Mouse (Mus musculus) right cerebral cortex, postnatal 14 days (tissue): Measurements from ENCODE around the gene Slc39a11.
A peak's percentile ranks its signal among the peaks of the same experiment; 100 is the strongest.

Source experiments
- DNase-seq: peaks from one replicate; pipeline ENCODE4 v3.0.0; 2022

Slc39a11 gene

GRCm38 (mm10) chr11:113439328-113440030 is 210.4 kb downstream of the Slc39a11 start:
- DNase-seq: peak; percentile 67

GRCm38 (mm10) chr11:113438915-113439314 is 211.0 kb downstream of the Slc39a11 start:
- DNase-seq: no peak

GRCm38 (mm10) chr11:113437357-113437756 is 212.5 kb downstream of the Slc39a11 start:
- DNase-seq: no peak

GRCm38 (mm10) chr11:113436299-113436698 is 213.6 kb downstream of the Slc39a11 start:
- no peak for DNase-seq

GRCm38 (mm10) chr11:113435696-113436095 is 214.2 kb downstream of the Slc39a11 start:
- DNase-seq: no peak

GRCm38 (mm10) chr11:113431161-113431560 is 218.7 kb downstream of the Slc39a11 start:
- DNase-seq: no peak

- no peak for DNase-seq
These were observed 224.0 kb downstream of the Slc39a11 start for GRCm38 (mm10) chr11:113425882-113426281.

- DNase-seq: no peak
These were observed 224.4 kb downstream of the Slc39a11 start for GRCm38 (mm10) chr11:113425454-113425853.

GRCm38 (mm10) chr11:113424765-113425164 is 225.1 kb downstream of the Slc39a11 start:
- no peak for DNase-seq

- DNase-seq: no peak
These were observed 227.3 kb downstream of the Slc39a11 start for GRCm38 (mm10) chr11:113422598-113422997.

- DNase-seq: peak; percentile 57
These were observed 230.8 kb downstream of the Slc39a11 start for GRCm38 (mm10) chr11:113418921-113419655.

GRCm38 (mm10) chr11:113417948-113418347 is 231.9 kb downstream of the Slc39a11 start:
- no peak for DNase-seq

GRCm38 (mm10) chr11:113412545-113412944 is 237.3 kb downstream of the Slc39a11 start:
- no peak for DNase-seq

- no peak for DNase-seq
These were observed 238.1 kb downstream of the Slc39a11 start for GRCm38 (mm10) chr11:113411798-113412197.

- no peak for DNase-seq
These were observed 240.8 kb downstream of the Slc39a11 start for GRCm38 (mm10) chr11:113409121-113409520.

GRCm38 (mm10) chr11:113407474-113407873 is 242.4 kb downstream of the Slc39a11 start:
- no peak for DNase-seq

- DNase-seq: no peak
These were observed 249.0 kb downstream of the Slc39a11 start for GRCm38 (mm10) chr11:113400868-113401267.

- no peak for DNase-seq
These were observed 250.3 kb downstream of the Slc39a11 start for GRCm38 (mm10) chr11:113399601-113400000.

GRCm38 (mm10) chr11:113397394-113397793 is 252.5 kb downstream of the Slc39a11 start:
- no peak for DNase-seq

GRCm38 (mm10) chr11:113393366-113394150 is 256.3 kb downstream of the Slc39a11 start:
- DNase-seq: no peak

- DNase-seq: no peak
These were observed 258.2 kb downstream of the Slc39a11 start for GRCm38 (mm10) chr11:113391664-113392063.

GRCm38 (mm10) chr11:113389637-113390036 is 260.2 kb downstream of the Slc39a11 start:
- peak; percentile 43 for DNase-seq
